Mouse (Mus musculus): ENCODE data around the gene 1190002N15Rik. TPM values are rescaled to one million over a fixed set of nuclear protein-coding genes. Genes with fewer than 3 reads are reported as not detected.

1190002N15Rik gene
- polyA plus RNA-seq, 1 experiment from 2014 or later, result 4.4 TPM

- WGBS, result 53% methylated on average over 10 of the region's 10 CpGs
- Histone ChIP-seq H3K4me1 (peaks cover 23% of the 10 kb centered on the region), H3K36me3 (ENCODE audit: poor library complexity, severe bottlenecking) (no peaks in the 10 kb centered on the region), H3K27me3 (no peaks in the 10 kb centered on the region), H3K27ac (no peak overlapping the region), H3K9ac (no peak overlapping the region), H3K4me3 (no peak overlapping the region), H3K9me3 (replicated peaks) (no peaks in the 10 kb centered on the region), H3K4me2 (no peak overlapping the region)
- no peak for ATAC-seq
Measured at GRCm38 (mm10) chr9:94540343-94541095, 2.6 kb upstream of the 1190002N15Rik start.

- Histone ChIP-seq H3K27me3 (no peaks in the 10 kb centered on the region), H3K27ac (no peak overlapping the region), H3K4me3 (peak overlapping the region; percentile 80), H3K36me3 (ENCODE audit: poor library complexity, severe bottlenecking) (no peaks in the 10 kb centered on the region), H3K9ac (peak overlapping the region; percentile 86; the same call in 1 of the 2 replicates), H3K4me1 (peaks cover 31% of the 10 kb centered on the region), H3K4me2 (peak overlapping the region; percentile 88), H3K9me3 (replicated peaks) (no peaks in the 10 kb centered on the region)
- 21% methylated on average over 8 of the region's 8 CpGs for WGBS
- ATAC-seq, result no peak
Measured at GRCm38 (mm10) chr9:94539346-94539865, 1.5 kb upstream of the 1190002N15Rik start.

GRCm38 (mm10) chr9:94538823-94539143 lies 902 bp upstream of the 1190002N15Rik start:
- ATAC-seq, result no peak
- peaks cover 37% of the 10 kb centered on the region for H3K4me1 ChIP-seq
- peak overlapping the region; percentile 80 for H3K4me3 ChIP-seq
- H3K4me2 ChIP-seq, result peak overlapping the region; percentile 88
- no peaks in the 10 kb centered on the region for H3K27me3 ChIP-seq
- no peaks in the 10 kb centered on the region for H3K36me3 ChIP-seq (ENCODE audit: poor library complexity, severe bottlenecking)
- H3K9ac ChIP-seq, result peak overlapping the region; percentile 86
- peak overlapping the region; percentile 93 for H3K27ac ChIP-seq
- no peaks in the 10 kb centered on the region for H3K9me3 ChIP-seq (replicated peaks)
- WGBS, result under 1% methylated on average over 22 of the region's 22 CpGs

- Histone ChIP-seq H3K4me3 (peak overlapping the region; percentile 80), H3K4me2 (peak overlapping the region; percentile 88), H3K27ac (peak overlapping the region; percentile 93), H3K4me1 (peaks cover 46% of the 10 kb centered on the region), H3K27me3 (no peaks in the 10 kb centered on the region), H3K36me3 (ENCODE audit: poor library complexity, severe bottlenecking) (no peaks in the 10 kb centered on the region), H3K9ac (peak overlapping the region; percentile 86), H3K9me3 (replicated peaks) (no peaks in the 10 kb centered on the region)
- under 1% methylated on average over 92 of the region's 103 CpGs for WGBS
- ATAC-seq, result peak; percentile 70
Measured at GRCm38 (mm10) chr9:94537051-94537917, 597 bp downstream of the 1190002N15Rik start.

- peaks cover 48% of the 10 kb centered on the region for H3K4me1 ChIP-seq
- under 1% methylated on average over 15 of the region's 15 CpGs for WGBS
Measured at GRCm38 (mm10) chr9:94536261-94536905, 1.5 kb downstream of the 1190002N15Rik start.

GRCm38 (mm10) chr9:94534795-94535194 lies 3.1 kb downstream of the 1190002N15Rik start:
- Histone ChIP-seq H3K4me2 (peak overlapping the region; percentile 88), H3K36me3 (ENCODE audit: poor library complexity, severe bottlenecking) (no peaks in the 10 kb centered on the region), H3K27ac (no peak overlapping the region), H3K9me3 (replicated peaks) (no peaks in the 10 kb centered on the region), H3K9ac (no peak overlapping the region), H3K27me3 (no peaks in the 10 kb centered on the region), H3K4me3 (peak overlapping the region; percentile 80), H3K4me1 (peaks cover 45% of the 10 kb centered on the region)
- no peak for ATAC-seq

More at GRCm38 (mm10) chr9:94536261-94536905, 1.5 kb downstream of the 1190002N15Rik start:
- Histone ChIP-seq H3K27me3 (no peaks in the 10 kb centered on the region), H3K27ac (peak overlapping the region; percentile 93; the same call in 1 of the 2 replicates), H3K4me2 (peak overlapping the region; percentile 88), H3K9me3 (replicated peaks) (no peaks in the 10 kb centered on the region), H3K4me3 (peak overlapping the region; percentile 80), H3K9ac (peak overlapping the region; percentile 86), H3K36me3 (ENCODE audit: poor library complexity, severe bottlenecking) (no peaks in the 10 kb centered on the region)
- no peak for ATAC-seq

GRCm38 (mm10) chr9:94534226-94534625 lies 3.7 kb downstream of the 1190002N15Rik start:
- Histone ChIP-seq H3K27ac (no peak overlapping the region), H3K4me1 (peaks cover 42% of the 10 kb centered on the region), H3K27me3 (no peaks in the 10 kb centered on the region), H3K4me2 (peak overlapping the region; percentile 53), H3K9ac (peak overlapping the region; percentile 38), H3K4me3 (peak overlapping the region; percentile 26), H3K9me3 (replicated peaks) (no peaks in the 10 kb centered on the region), H3K36me3 (ENCODE audit: poor library complexity, severe bottlenecking) (no peaks in the 10 kb centered on the region)
- no peak for ATAC-seq
- WGBS, result 74% methylated on average over 2 of the region's 2 CpGs

GRCm38 (mm10) chr9:94533641-94534040 lies 4.2 kb downstream of the 1190002N15Rik start:
- Histone ChIP-seq H3K9me3 (replicated peaks) (no peaks in the 10 kb centered on the region), H3K4me1 (peaks cover 37% of the 10 kb centered on the region), H3K9ac (peak overlapping the region; percentile 48; the same call in 1 of the 2 replicates), H3K4me3 (peak overlapping the region; percentile 16), H3K27me3 (no peaks in the 10 kb centered on the region), H3K27ac (no peak overlapping the region), H3K36me3 (ENCODE audit: poor library complexity, severe bottlenecking) (no peaks in the 10 kb centered on the region), H3K4me2 (peak overlapping the region; percentile 53)
- ATAC-seq, result no peak
- 24% methylated on average over 4 of the region's 4 CpGs for WGBS

GRCm38 (mm10) chr9:94529987-94530386 lies 7.9 kb downstream of the 1190002N15Rik start:
- Histone ChIP-seq H3K27ac (no peak overlapping the region), H3K4me1 (peaks cover 28% of the 10 kb centered on the region), H3K4me3 (no peak overlapping the region), H3K36me3 (ENCODE audit: poor library complexity, severe bottlenecking) (no peaks in the 10 kb centered on the region), H3K27me3 (no peaks in the 10 kb centered on the region), H3K4me2 (no peak overlapping the region), H3K9me3 (replicated peaks) (no peaks in the 10 kb centered on the region), H3K9ac (no peak overlapping the region)
- ATAC-seq, result no peak

- Histone ChIP-seq H3K9me3 (replicated peaks) (no peaks in the 10 kb centered on the region), H3K36me3 (ENCODE audit: poor library complexity, severe bottlenecking) (no peaks in the 10 kb centered on the region), H3K27me3 (no peaks in the 10 kb centered on the region), H3K4me2 (no peak overlapping the region), H3K4me1 (peaks cover 23% of the 10 kb centered on the region), H3K9ac (no peak overlapping the region), H3K27ac (no peak overlapping the region), H3K4me3 (no peak overlapping the region)
- WGBS, result 88% methylated on average over 1 of the region's 1 CpGs
- 0 out of 2 replicates have a peak, but pooled peaks have one; percentile 37 for ATAC-seq
Measured at GRCm38 (mm10) chr9:94529146-94529746, 8.6 kb downstream of the 1190002N15Rik start.

- no peak overlapping the region for H3K27ac ChIP-seq
Measured at GRCm38 (mm10) chr9:94526473-94526872, 11.4 kb downstream of the 1190002N15Rik start.

More at GRCm38 (mm10) chr9:94526473-94526872, 11.4 kb downstream of the 1190002N15Rik start:
- Histone ChIP-seq H3K4me1 (peaks cover 8% of the 10 kb centered on the region), H3K4me2 (0 out of 2 replicates have a peak overlapping the region, but pooled peaks have one; percentile 1), H3K27me3 (no peaks in the 10 kb centered on the region), H3K9ac (no peak overlapping the region), H3K36me3 (ENCODE audit: poor library complexity, severe bottlenecking) (no peaks in the 10 kb centered on the region), H3K9me3 (replicated peaks) (no peaks in the 10 kb centered on the region), H3K4me3 (no peak overlapping the region)
- peak; percentile 87 for ATAC-seq
- 34% methylated on average over 7 of the region's 7 CpGs for WGBS

Data from forebrain, embryonic 13.5 days (tissue).